12 mouse cellular contexts compared by ENCODE assay signal in genomic region chr9:110933850-110934437, GRCm38 (mm10). TPM values are rescaled to one million over a fixed set of nuclear protein-coding genes. Genes with fewer than 3 reads are reported as not detected.
DNase-seq lines count a peak whose midpoint lies in the region; ATAC-seq lines count a peak whose summit lies in the region.
"Had no signal": no experiment of that assay in that cellular context is flagged by ENCODE, and none has a peak within 500 bp of the region (broad histone marks: within the 10 kb centered on the region; RNA-seq: fewer than 3 reads in every experiment).

No protein-coding gene starts in this region.

- no peak overlapping the region for H3K9ac ChIP-seq in intestine, embryonic 16.5 days (ENCODE audit: low read depth, low read length)
- H3K9ac ChIP-seq: limb, embryonic 15.5 days; stomach, embryonic 15.5 days had no signal

- no peak overlapping the region for H3K4me2 ChIP-seq in intestine, embryonic 16.5 days (ENCODE audit: low read depth, low read length)
- H3K4me2 ChIP-seq: limb, embryonic 15.5 days; stomach, embryonic 15.5 days had no signal

- no peaks in the 10 kb centered on the region for H3K4me1 ChIP-seq in intestine, embryonic 16.5 days (ENCODE audit: control insufficient read depth, insufficient read depth, low read length)
- H3K4me1 ChIP-seq: limb, embryonic 15.5 days; stomach, embryonic 15.5 days had no signal

- no peaks in the 10 kb centered on the region for H3K9me3 ChIP-seq in intestine, embryonic 16.5 days (ENCODE audit: control insufficient read depth, low read length)
- H3K9me3 ChIP-seq: limb, embryonic 15.5 days; stomach, embryonic 15.5 days had no signal

- 78% methylated on average over 12 of the region's 12 CpGs for WGBS in intestine, embryonic 16.5 days

- no peak for ATAC-seq in intestine, embryonic 16.5 days

- DNase-seq in lung, postnatal 36 days = peak; percentile 14
- no peak for DNase-seq in lung, adult 18-20 months
- peak; percentile 14 to 31 for DNase-seq in frontal cortex, postnatal 14 days (ENCODE audit: low spot score in 2 of 2)
- peak; percentile 70 to 71 for DNase-seq in layer of hippocampus, adult 8-10 months (ENCODE audit: low spot score in 2 of 2)
- peak; percentile 73 to 82 for DNase-seq in right cerebral cortex, postnatal 10 days (ENCODE audit: low spot score in 2 of 2)
- DNase-seq in gastrocnemius, postnatal 4 days (ENCODE audit: low spot score in 2 of 2) = no peak
- DNase-seq in yolk sac, embryonic 10.5 days (ENCODE audit: low spot score) = no peak

- H3K27me3 ChIP-seq in intestine, embryonic 16.5 days (replicated peaks; ENCODE audit: control insufficient read depth, insufficient read depth, low read length) = no peaks in the 10 kb centered on the region
- H3K27me3 ChIP-seq: limb, embryonic 15.5 days; stomach, embryonic 15.5 days had no signal

- H3K36me3 ChIP-seq in intestine, embryonic 16.5 days (ENCODE audit: control insufficient read depth, insufficient read depth, low read length) = no peaks in the 10 kb centered on the region
- H3K36me3 ChIP-seq: limb, embryonic 15.5 days; stomach, embryonic 15.5 days had no signal

- H3K4me3 ChIP-seq in intestine, embryonic 16.5 days (ENCODE audit: low read length) = no peak overlapping the region
- H3K4me3 ChIP-seq: limb, embryonic 15.5 days; stomach, embryonic 15.5 days had no signal

- no peak overlapping the region for H3K27ac ChIP-seq in intestine, embryonic 16.5 days (ENCODE audit: low read length)
- H3K27ac ChIP-seq: limb, embryonic 15.5 days; stomach, embryonic 15.5 days had no signal

RNA-seq across cellular contexts. Expression of gene Tdgf1, which starts 12.0 kb away (rescaled TPM):
- total RNA-seq in layer of hippocampus, adult 8-10 months (2022) = 1 to 10 TPM in 1 of 4 experiments, under 1 TPM in 2, not detected in 1; 0.62 to 1.2 (median 0.74) TPM
- total RNA-seq in gastrocnemius, postnatal 4 days (2021) = not detected
- polyA plus RNA-seq in intestine, embryonic 16.5 days (2015; fragmentation: Nextera tagmentation; extraction: Ambion mirVana) = not detected in 2 replicates
- total RNA-seq: common myeloid progenitor, adult 5-6 weeks had no signal
- polyA plus RNA-seq: heart, embryonic 16.5 days; stomach, embryonic 15.5 days had no signal

RNA-seq across cellular contexts. Expression of gene Fam240a, which starts 17.3 kb away (rescaled TPM):
- total RNA-seq in layer of hippocampus, adult 8-10 months (2022) = not detected
- total RNA-seq in gastrocnemius, postnatal 4 days (2021) = 1 to 10 TPM; 1.8 to 2.5 TPM
- not detected in 2 replicates for polyA plus RNA-seq in intestine, embryonic 16.5 days (2015; fragmentation: Nextera tagmentation; extraction: Ambion mirVana)
- total RNA-seq: common myeloid progenitor, adult 5-6 weeks had no signal
- polyA plus RNA-seq: heart, embryonic 16.5 days; limb, embryonic 15.5 days; stomach, embryonic 15.5 days had no signal

RNA-seq across cellular contexts. Expression of gene Lrrc2, which starts 17.4 kb away (rescaled TPM):
- 1 to 10 TPM; 1.3 to 2.0 (median 1.8) TPM for total RNA-seq in layer of hippocampus, adult 8-10 months (2022)
- total RNA-seq in gastrocnemius, postnatal 4 days (2021) = 10 to 100 TPM in 1 of 2 experiments, 1 to 10 TPM in 1; 8.8 to 13.3 TPM
- 0.06 and 0.16 TPM in 2 replicates for polyA plus RNA-seq in intestine, embryonic 16.5 days (2015; fragmentation: Nextera tagmentation; extraction: Ambion mirVana)
- polyA plus RNA-seq: stomach, embryonic 15.5 days had no signal

RNA-seq across cellular contexts. Expression of gene Tmie, which starts 54.0 kb away (rescaled TPM):
- total RNA-seq in layer of hippocampus, adult 8-10 months (2022) = 1 to 10 TPM; 2.4 to 3.6 (median 2.8) TPM
- under 1 TPM; 0.47 to 0.60 TPM for total RNA-seq in gastrocnemius, postnatal 4 days (2021)
- polyA plus RNA-seq in intestine, embryonic 16.5 days (2015; fragmentation: Nextera tagmentation; extraction: Ambion mirVana) = 3.2 and 4.3 TPM in 2 replicates

RNA-seq across cellular contexts. Expression of gene Als2cl, which starts 54.3 kb away (rescaled TPM):
- 10 to 100 TPM in 3 of 4 experiments, 1 to 10 TPM in 1; 8.0 to 14.7 (median 13.7) TPM for total RNA-seq in layer of hippocampus, adult 8-10 months (2022)
- total RNA-seq in gastrocnemius, postnatal 4 days (2021) = 1 to 10 TPM; 5.8 to 6.6 TPM
- polyA plus RNA-seq in intestine, embryonic 16.5 days (2015; fragmentation: Nextera tagmentation; extraction: Ambion mirVana) = 9.2 and 10.8 TPM in 2 replicates

Comparison
In these comparisons a context has a peak if more than half of its experiments do, and no peak if none do; other contexts are left out.
1. DNase-seq: peak in lung, postnatal 36 days (single experiment), frontal cortex, postnatal 14 days (2 of 2), layer of hippocampus, adult 8-10 months (2 of 2) and right cerebral cortex, postnatal 10 days (2 of 2); none in lung, adult 18-20 months (0 of 2), gastrocnemius, postnatal 4 days (0 of 2) and yolk sac, embryonic 10.5 days (single experiment).